Mouse (Mus musculus) CH12.LX (cell line): ENCODE results near the gene Snx30.

ENCODE experiments used
- CHD1 ChIP-seq: IDR thresholded peaks from 2 replicates; pipeline ENCODE4 v1.6.1; 2012; ENCODE audit warnings: low read depth, low read length, improper control_type of control experiment, inconsistent platforms
- CHD2 ChIP-seq: IDR thresholded peaks from 2 replicates; pipeline ENCODE4 v1.6.1; 2011; ENCODE audit warnings: low read length, improper control_type of control experiment
- CTCF ChIP-seq, 2 experiments: IDR thresholded peaks in 1 of 2; conservative IDR thresholded peaks in 1 of 2; 2 replicates each; pipeline ENCODE4 v1.5.1; 2011 to 2012; ENCODE audit warnings: low read depth in 2 of 2, low read length in 2 of 2, improper control_type of control experiment in 1 of 2, inconsistent platforms in 1 of 2, mild to moderate bottlenecking in 1 of 2, moderate library complexity in 1 of 2
- HCFC1 ChIP-seq: IDR thresholded peaks from 2 replicates; pipeline ENCODE4 v1.6.1; 2012; ENCODE audit warnings: low read depth, mild to moderate bottlenecking, inconsistent platforms, low read length, improper control_type of control experiment
- KAT2A ChIP-seq: IDR thresholded peaks from 2 replicates; pipeline ENCODE4 v1.6.1; 2012; ENCODE audit warnings: low read length, improper control_type of control experiment, inconsistent platforms; ENCODE audit not compliant: insufficient replicate concordance
- PAX5 ChIP-seq: IDR thresholded peaks from 2 replicates; pipeline ENCODE4 v1.6.1; 2012; ENCODE audit warnings: low read length, inconsistent platforms, mixed read lengths
- POLR2A ChIP-seq: IDR thresholded peaks from 2 replicates; pipeline ENCODE4 v1.6.1; 2011; ENCODE audit warnings: low read depth, mild to moderate bottlenecking, improper control_type of control experiment, low read length
- POLR2AphosphoS2 ChIP-seq: IDR thresholded peaks from 2 replicates; pipeline ENCODE4 v1.6.1; 2011; ENCODE audit warnings: low read depth, low read length, improper control_type of control experiment
- ZNF384 ChIP-seq: IDR thresholded peaks from 2 replicates; pipeline ENCODE4 v1.6.1; 2012; ENCODE audit warnings: low read depth, low read length, improper control_type of control experiment, inconsistent platforms

- TF ChIP-seq POLR2A (no peak), HCFC1 (no peak), CTCF (conservative IDR thresholded peaks at IDR 0.05 in 1 of 2, IDR thresholded peaks at IDR 0.05 in 1 of 2; ENCODE audit: low read depth in 2 of 2, low read length in 2 of 2) (no peak), KAT2A (no peak), ZNF384 (no peak), POLR2AphosphoS2 (no peak), PAX5 (no peak), CHD1 (no peak), CHD2 (no peak)
These were observed 18.5 kb upstream of the Snx30 start for GRCm38 (mm10) chr4:59787126-59787525.
